Mouse (Mus musculus) neural tube, embryonic 14.5 days (tissue): ENCODE results near the gene Tfam. TPM values are rescaled to one million over a fixed set of nuclear protein-coding genes. Genes with fewer than 3 reads are reported as not detected.

Source experiments
- ATAC-seq: fragments of 200-750 bp; cut with Nextera tagmentation; 2 replicates; pipeline ENCODE4 v1.8.0; 2017; ENCODE audit warnings: low read depth, mild to moderate bottlenecking, moderate TSS enrichment, moderate library complexity
- H3K27ac ChIP-seq: fragments of 300-500 bp; sonication (generic); 2 replicates; pipeline ENCODE4 v1.5.1; 2014; ENCODE audit warnings: low read depth, mild to moderate bottlenecking, control low read depth, low read length, moderate library complexity, mixed read lengths
- H3K27me3 ChIP-seq: fragments of 300-500 bp; sonication (generic); 2 replicates; pipeline ENCODE4 v1.6.1; 2014; ENCODE audit warnings: low read length; ENCODE audit not compliant: control insufficient read depth, insufficient read depth
- H3K36me3 ChIP-seq: fragments of 300-500 bp; sonication (generic); 2 replicates; pipeline ENCODE4 v1.6.1; 2014; ENCODE audit warnings: low read length, mixed read lengths; ENCODE audit not compliant: control insufficient read depth, insufficient read depth
- H3K4me1 ChIP-seq: fragments of 300-500 bp; sonication (generic); 2 replicates; pipeline ENCODE4 v1.6.1; 2014; ENCODE audit warnings: low read length; ENCODE audit not compliant: control insufficient read depth, insufficient read depth
- H3K4me2 ChIP-seq: fragments of 300-500 bp; sonication (generic); 2 replicates; pipeline ENCODE4 v1.6.1; 2014; ENCODE audit warnings: mild to moderate bottlenecking, low read depth, low read length, control low read depth
- H3K4me3 ChIP-seq: fragments of 300-500 bp; sonication (generic); 2 replicates; pipeline ENCODE4 v1.5.1; 2014; ENCODE audit warnings: low read depth, low read length, control low read depth, mixed read lengths
- H3K9ac ChIP-seq: fragments of 300-500 bp; sonication (generic); replicated peaks from 2 replicates; pipeline ENCODE4 v1.6.1; 2014; ENCODE audit warnings: low read depth, mild to moderate bottlenecking, control low read depth, low read length, mixed read lengths
- H3K9me3 ChIP-seq: fragments of 300-500 bp; sonication (generic); 2 replicates; pipeline ENCODE4 v1.6.1; 2016; ENCODE audit warnings: low read length; ENCODE audit not compliant: control insufficient read depth
- WGBS: fragments of 180-500 bp; shearing (Covaris S2); extraction: QIAGEN DNeasy Blood & Tissue Kit; methylation state at CpG from one replicate; pipeline ENCODE4 v1.1.7; 2014; 5-methylcytosine and 5-hydroxymethylcytosine counted together
- polyA plus RNA-seq: library from polyadenylated mRNA; unstranded; fragments of >200 nt; fragmentation: Nextera tagmentation; extraction: Ambion mirVana; gene quantifications from 2 replicates; pipeline ENCODE4 v1.2.1, GENCODE M21; 2014

The Tfam gene
- polyA plus RNA-seq, 1 experiment from 2014 or later, result 48.1 TPM

GRCm38 (mm10) chr10:71258943-71259342 lies 20.9 kb upstream of the Tfam start:
- Histone ChIP-seq H3K27ac (no peak overlapping the region), H3K36me3 (peaks cover 27% of the 10 kb centered on the region), H3K4me3 (no peak overlapping the region), H3K27me3 (no peaks in the 10 kb centered on the region), H3K4me2 (no peak overlapping the region), H3K9me3 (no peaks in the 10 kb centered on the region), H3K9ac (no peak overlapping the region), H3K4me1 (peaks cover 14% of the 10 kb centered on the region)
- ATAC-seq, result no peak
- 70% methylated on average over 5 of the region's 5 CpGs for WGBS

DNA sequence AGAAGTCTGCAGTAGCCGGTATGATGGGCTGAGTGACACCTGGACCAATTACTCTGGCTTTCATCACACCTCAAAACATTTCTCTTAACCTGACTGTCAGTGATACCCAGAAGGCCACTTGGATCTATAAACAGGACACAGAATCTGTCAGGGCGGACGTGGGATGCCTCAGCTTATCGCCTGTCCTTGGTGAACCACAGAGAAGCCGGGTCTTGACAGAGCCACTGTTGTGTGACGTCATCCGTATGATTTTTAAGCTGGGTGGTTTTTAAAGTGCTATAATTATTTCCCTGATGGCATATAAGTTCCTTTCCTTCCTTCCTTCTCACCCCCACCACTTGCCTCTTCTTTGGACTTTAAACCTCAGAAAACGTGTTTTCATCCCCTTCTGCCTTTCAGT lies 20.4 kb upstream of the Tfam start:
- Histone ChIP-seq H3K4me1 (peaks cover 14% of the 10 kb centered on the region), H3K9ac (no peak overlapping the region), H3K27ac (no peak overlapping the region), H3K4me3 (no peak overlapping the region), H3K36me3 (peaks cover 27% of the 10 kb centered on the region), H3K27me3 (no peaks in the 10 kb centered on the region), H3K4me2 (no peak overlapping the region), H3K9me3 (no peaks in the 10 kb centered on the region)
- ATAC-seq, result no peak
- 91% methylated on average over 8 of the region's 8 CpGs for WGBS

DNA sequence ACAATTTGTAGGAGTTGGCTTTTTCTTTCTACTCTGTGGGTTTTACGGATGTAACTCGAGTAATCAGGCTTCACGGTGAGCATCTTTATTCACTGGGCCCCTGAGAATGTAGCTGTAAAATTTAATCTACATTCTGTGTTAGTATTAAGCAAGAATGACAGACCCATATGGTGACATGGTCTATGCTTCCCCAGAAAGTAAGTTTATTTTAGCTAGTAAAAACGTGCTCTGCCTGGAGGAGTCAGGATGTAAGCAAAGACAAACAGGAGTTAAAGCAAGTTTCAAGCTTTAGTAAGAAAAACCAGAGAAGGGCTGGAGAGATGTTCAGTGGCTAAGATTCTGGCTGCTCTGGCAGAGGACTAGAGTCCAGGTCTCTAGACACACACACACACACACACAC lies 15.1 kb upstream of the Tfam start:
- peaks cover 19% of the 10 kb centered on the region for H3K36me3 ChIP-seq
- H3K27ac ChIP-seq, result no peak overlapping the region
- no peaks in the 10 kb centered on the region for H3K27me3 ChIP-seq
- no peaks in the 10 kb centered on the region for H3K9me3 ChIP-seq
- 62% methylated on average over 4 of the region's 4 CpGs for WGBS
- ATAC-seq, result no peak
- no peak overlapping the region for H3K4me3 ChIP-seq
- H3K9ac ChIP-seq, result no peak overlapping the region
- H3K4me2 ChIP-seq, result no peak overlapping the region
- no peaks in the 10 kb centered on the region for H3K4me1 ChIP-seq

DNA sequence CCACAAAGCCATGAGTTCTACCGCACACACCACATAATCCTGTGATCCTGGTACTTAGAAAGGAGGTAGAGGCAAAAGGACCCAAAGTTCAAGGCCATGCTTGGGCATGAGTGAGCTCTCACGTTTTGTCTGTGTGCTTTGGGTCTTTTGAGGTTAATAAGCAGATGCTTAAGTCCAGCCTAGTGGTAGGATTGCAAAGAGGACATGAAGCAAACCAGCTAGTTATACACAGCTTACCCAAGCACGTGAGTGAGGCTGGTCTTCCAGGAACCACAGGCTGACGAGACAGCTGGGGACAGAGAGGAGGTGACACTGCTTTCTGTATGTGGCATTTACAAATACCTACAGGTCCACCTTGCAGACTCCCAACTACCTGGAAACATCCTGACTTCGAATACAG lies 14.3 kb upstream of the Tfam start:
- no peak overlapping the region for H3K4me3 ChIP-seq
- no peaks in the 10 kb centered on the region for H3K9me3 ChIP-seq
- no peaks in the 10 kb centered on the region for H3K27me3 ChIP-seq
- no peak overlapping the region for H3K9ac ChIP-seq
- peaks cover 16% of the 10 kb centered on the region for H3K36me3 ChIP-seq
- H3K4me1 ChIP-seq, result no peaks in the 10 kb centered on the region
- H3K4me2 ChIP-seq, result no peak overlapping the region
- no peak for ATAC-seq
- no peak overlapping the region for H3K27ac ChIP-seq
- WGBS, result 86% methylated on average over 5 of the region's 5 CpGs

GRCm38 (mm10) chr10:71251846-71252245 lies 13.8 kb upstream of the Tfam start:
- Histone ChIP-seq H3K4me1 (no peaks in the 10 kb centered on the region), H3K9ac (no peak overlapping the region), H3K27ac (no peak overlapping the region), H3K4me3 (no peak overlapping the region), H3K9me3 (no peaks in the 10 kb centered on the region), H3K36me3 (peaks cover 16% of the 10 kb centered on the region), H3K27me3 (no peaks in the 10 kb centered on the region), H3K4me2 (no peak overlapping the region)
- 89% methylated on average over 5 of the region's 5 CpGs for WGBS
- ATAC-seq, result no peak

GRCm38 (mm10) chr10:71251256-71251655 lies 13.2 kb upstream of the Tfam start:
- H3K4me3 ChIP-seq, result no peak overlapping the region
- H3K9me3 ChIP-seq, result no peaks in the 10 kb centered on the region
- no peak overlapping the region for H3K27ac ChIP-seq
- no peaks in the 10 kb centered on the region for H3K4me1 ChIP-seq
- peaks cover 13% of the 10 kb centered on the region for H3K36me3 ChIP-seq
- H3K27me3 ChIP-seq, result no peaks in the 10 kb centered on the region
- no peak overlapping the region for H3K4me2 ChIP-seq
- H3K9ac ChIP-seq, result no peak overlapping the region
- 93% methylated on average over 5 of the region's 5 CpGs for WGBS
- ATAC-seq, result no peak

GRCm38 (mm10) chr10:71250472-71250871 lies 12.4 kb upstream of the Tfam start:
- no peaks in the 10 kb centered on the region for H3K4me1 ChIP-seq
- H3K27ac ChIP-seq, result no peak overlapping the region
- no peak for ATAC-seq
- peaks cover 10% of the 10 kb centered on the region for H3K36me3 ChIP-seq
- H3K9ac ChIP-seq, result no peak overlapping the region
- H3K9me3 ChIP-seq, result no peaks in the 10 kb centered on the region
- 80% methylated on average over 17 of the region's 17 CpGs for WGBS
- H3K4me3 ChIP-seq, result no peak overlapping the region
- H3K27me3 ChIP-seq, result no peaks in the 10 kb centered on the region
- no peak overlapping the region for H3K4me2 ChIP-seq

DNA sequence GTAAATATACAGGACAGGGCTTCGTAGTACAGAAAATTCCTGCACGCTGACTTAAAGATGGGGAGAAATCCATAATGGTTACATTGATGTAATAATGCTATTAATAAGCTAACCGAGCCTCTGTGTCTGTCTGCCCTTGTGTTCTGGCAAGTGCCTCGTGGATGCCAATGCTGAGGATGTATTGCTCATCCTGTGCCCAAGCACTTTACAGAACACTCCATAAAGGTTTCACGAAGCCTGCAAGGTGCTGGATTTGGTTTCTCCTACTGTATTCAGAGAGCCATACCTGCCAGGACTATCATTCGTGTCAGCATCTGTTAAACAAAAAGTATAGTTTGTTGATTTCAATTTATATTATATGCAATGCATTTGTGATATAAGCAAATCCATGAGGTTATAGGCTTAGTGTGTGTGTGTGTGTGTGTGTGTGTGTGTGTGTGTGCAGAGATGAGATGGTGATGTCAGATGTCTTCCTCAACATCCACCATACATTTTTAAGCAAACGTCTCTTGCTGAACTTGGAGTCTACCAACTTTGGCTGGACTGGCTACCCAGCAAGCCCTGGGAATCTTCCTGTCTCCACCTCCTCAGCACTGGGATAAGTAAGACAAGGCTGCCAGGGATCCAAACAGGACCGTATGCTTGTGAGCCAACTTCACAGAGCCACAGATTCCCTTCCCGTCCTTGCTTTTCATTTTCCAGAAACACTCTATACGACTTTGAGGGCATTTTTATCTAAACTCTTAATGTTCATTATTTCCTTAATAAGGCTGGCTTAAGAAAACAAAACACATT lies 11.2 kb upstream of the Tfam start:
- no peak overlapping the region for H3K4me3 ChIP-seq
- no peak for ATAC-seq

GRCm38 (mm10) chr10:71246956-71247355 lies 8.9 kb upstream of the Tfam start:
- WGBS, result 31% methylated on average over 7 of the region's 7 CpGs
- H3K4me2 ChIP-seq, result no peak overlapping the region
- no peaks in the 10 kb centered on the region for H3K9me3 ChIP-seq
- H3K27me3 ChIP-seq, result no peaks in the 10 kb centered on the region
- no peaks in the 10 kb centered on the region for H3K36me3 ChIP-seq
- H3K9ac ChIP-seq, result no peak overlapping the region
- H3K4me3 ChIP-seq, result no peak overlapping the region
- H3K4me1 ChIP-seq, result no peaks in the 10 kb centered on the region
- no peak overlapping the region for H3K27ac ChIP-seq
- ATAC-seq, result no peak

More for the DNA sequence above, 11.2 kb upstream of the Tfam start:
- Histone ChIP-seq H3K36me3 (peaks cover under 1% of the 10 kb centered on the region; the same call in 1 of the 2 replicates), H3K4me1 (no peaks in the 10 kb centered on the region), H3K27me3 (no peaks in the 10 kb centered on the region), H3K27ac (no peak overlapping the region), H3K9ac (no peak overlapping the region), H3K9me3 (no peaks in the 10 kb centered on the region), H3K4me2 (no peak overlapping the region)
- WGBS, result 83% methylated on average over 10 of the region's 10 CpGs
